Mouse (Mus musculus): ENCODE measurements around the gene Spats1.

DNA sequence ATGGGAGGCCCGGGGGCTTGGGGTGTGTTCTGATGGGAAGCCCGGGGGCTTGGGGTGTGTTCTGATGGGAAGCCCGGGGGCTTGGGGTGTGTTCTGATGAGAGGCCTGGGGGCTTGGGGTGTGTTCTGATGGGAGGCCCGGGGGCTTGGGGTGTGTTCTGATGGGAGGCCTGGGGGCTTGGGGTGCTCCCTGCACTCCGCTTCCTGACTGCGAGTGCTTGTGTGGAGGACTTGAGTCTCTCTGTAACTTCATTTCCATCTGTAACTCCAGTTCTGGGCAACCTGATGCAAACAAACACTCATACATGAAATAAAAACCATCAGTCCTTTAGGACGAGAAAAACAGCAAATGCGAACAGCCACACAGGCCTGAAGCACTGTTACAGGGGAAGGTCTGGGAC lies 16.2 kb downstream of the Spats1 start:
- TF ChIP-seq ZC3H11A (IDR thresholded peaks at IDR 0.05; ENCODE audit: borderline replicate concordance, low read depth, low read length) (no peak), HCFC1 (IDR thresholded peaks at IDR 0.05; ENCODE audit: borderline replicate concordance, insufficient read depth, low read length) (no peak), ZNF384 (IDR thresholded peaks at IDR 0.05; ENCODE audit: low read depth, low read length) (no peak)
